8 mouse cellular contexts compared by ENCODE assay signal in the genomic region with DNA sequence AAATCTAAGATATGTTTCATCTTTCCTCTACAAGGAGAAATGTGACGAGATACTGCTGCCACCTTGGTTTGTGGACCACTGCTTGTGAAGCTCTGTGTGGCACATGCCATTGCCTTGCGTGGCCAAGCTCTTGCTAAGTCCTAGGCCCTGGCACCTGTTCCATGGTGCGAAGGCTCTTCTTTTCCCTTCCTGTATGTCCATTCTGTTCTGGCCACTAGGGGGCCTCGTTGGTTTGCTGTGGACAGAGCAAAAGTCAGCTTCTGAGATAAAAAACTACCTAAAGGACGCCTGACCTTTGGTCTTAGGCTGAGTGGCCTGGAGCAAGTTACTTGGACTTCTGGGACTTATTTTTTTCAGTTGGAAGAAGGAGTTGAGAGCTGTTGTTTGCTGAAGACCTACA. TPM values are rescaled to one million over a fixed set of nuclear protein-coding genes. Genes with fewer than 3 reads are reported as not detected.
DNase-seq lines count a peak whose midpoint lies in the region; ATAC-seq and TF ChIP-seq lines count a peak whose summit lies in the region.

No protein-coding gene starts in this region.

- H3K4me2 ChIP-seq in hindbrain, embryonic 13.5 days = no peak overlapping the region

- no peaks in the 10 kb centered on the region for H3K36me3 ChIP-seq in hindbrain, embryonic 10.5 days
- H3K36me3 ChIP-seq in hindbrain, embryonic 13.5 days = no peaks in the 10 kb centered on the region

- no peaks in the 10 kb centered on the region for H3K27me3 ChIP-seq in hindbrain, embryonic 10.5 days (ENCODE audit: insufficient read depth, poor library complexity, severe bottlenecking)
- H3K27me3 ChIP-seq in hindbrain, embryonic 13.5 days = no peaks in the 10 kb centered on the region

- H3K27ac ChIP-seq in hindbrain, embryonic 10.5 days = no peak overlapping the region
- no peak overlapping the region for H3K27ac ChIP-seq in hindbrain, embryonic 13.5 days
- H3K27ac ChIP-seq in olfactory bulb, adult 2 months (ENCODE audit: insufficient read depth, low read depth, low read length) = no peak overlapping the region

- H3K4me1 ChIP-seq in hindbrain, embryonic 10.5 days (replicated peaks) = no peaks in the 10 kb centered on the region
- H3K4me1 ChIP-seq in hindbrain, embryonic 13.5 days (replicated peaks) = no peaks in the 10 kb centered on the region
- no peaks in the 10 kb centered on the region for H3K4me1 ChIP-seq in olfactory bulb, adult 2 months (ENCODE audit: control insufficient read depth, insufficient read depth, low read length)

- H3K9me3 ChIP-seq in hindbrain, embryonic 10.5 days = no peaks in the 10 kb centered on the region
- H3K9me3 ChIP-seq in hindbrain, embryonic 13.5 days = no peaks in the 10 kb centered on the region

- H3K9ac ChIP-seq in hindbrain, embryonic 13.5 days = no peak overlapping the region

- peak; percentile 77 for DNase-seq in hindbrain, embryonic 10.5 days (ENCODE audit: low spot score)
- DNase-seq in c-Kit-positive CD71-positive TER-119-negative erythroid progenitor cells, embryonic 14.5 days (ENCODE audit: low read depth) = peak; percentile 20
- peak; percentile 40 to 91 for DNase-seq in frontal cortex, adult 2 months (ENCODE audit: extremely low spot score in 1 of 2, low spot score in 1 of 2)
- peak; percentile 59 for DNase-seq in kidney, adult 9 months
- peak; percentile 86 for DNase-seq in left cerebral cortex, postnatal 4 days
- peak; percentile 19 for DNase-seq in urinary bladder, postnatal 10 days (ENCODE audit: low spot score)

- TF ChIP-seq CTCF in olfactory bulb, adult 2 months (IDR thresholded peaks at IDR 0.05; ENCODE audit: insufficient read depth, low read depth, low read length) = peak; percentile 24; the same call in 1 of the 2 replicates

- intact Hi-C loops in left cerebral cortex, postnatal 4 days (cut with DNase I) = no loop called here

- no peak for ATAC-seq in hindbrain, embryonic 13.5 days (ENCODE audit: low FRiP score)

- no peak for TF ChIP-seq POLR2A in olfactory bulb, adult 2 months (IDR thresholded peaks at IDR 0.05; ENCODE audit: insufficient read depth, low read depth, low read length)

- H3K4me3 ChIP-seq in hindbrain, embryonic 10.5 days = no peak overlapping the region
- H3K4me3 ChIP-seq in hindbrain, embryonic 13.5 days = no peak overlapping the region
- H3K4me3 ChIP-seq in olfactory bulb, adult 2 months (ENCODE audit: insufficient read depth, low read depth, low read length) = no peak overlapping the region

- 33% methylated on average over 5 of the region's 5 CpGs for WGBS in hindbrain, embryonic 10.5 days
- 36% methylated on average over 5 of the region's 5 CpGs for WGBS in hindbrain, embryonic 13.5 days
- WGBS in olfactory bulb, adult 2 months = 46% methylated on average over 5 of the region's 5 CpGs

RNA-seq across cellular contexts. Expression of gene Neurod6, which starts 36.1 kb away (rescaled TPM):
- polyA plus RNA-seq in hindbrain, embryonic 10.5 days (2016; fragmentation: Nextera tagmentation; extraction: Ambion mirVana) = 0.07 TPM in 1 of 2 replicates, not detected in the other
- polyA plus RNA-seq in hindbrain, embryonic 13.5 days (2015; fragmentation: Nextera tagmentation; extraction: Ambion mirVana) = 62.6 and 80.1 TPM in 2 replicates
- 39.3 and 42.3 TPM in 2 replicates for polyA plus RNA-seq in frontal cortex, adult 2 months (2012; rRNA removed)
- 100 to 1,000 TPM; 226 to 249 TPM for total RNA-seq in left cerebral cortex, postnatal 4 days (2021)
- not detected in 2 replicates for polyA plus RNA-seq in olfactory bulb, adult 2 months (2012; ENCODE audit: insufficient read depth, insufficient read length, low replicate concordance, missing spikeins)

Comparison
In these comparisons a context has a peak if more than half of its experiments do, and no peak if none do; other contexts are left out.
1. RNA of gene Neurod6, which starts 36.1 kb away (polyA plus RNA-seq): 62.6 to 80.1 TPM in hindbrain, embryonic 13.5 days and 39.3 to 42.3 TPM in frontal cortex, adult 2 months; 0.07 TPM in hindbrain, embryonic 10.5 days and not detected in olfactory bulb, adult 2 months; every median in the first group is over 10 times any median in the second.
2. DNase-seq: peak in every context shown above with its lines; median percentile 86 in left cerebral cortex, postnatal 4 days; 77 in hindbrain, embryonic 10.5 days; 66 in frontal cortex, adult 2 months; 59 in kidney, adult 9 months; 20 in c-Kit-positive CD71-positive TER-119-negative erythroid progenitor cells, embryonic 14.5 days; 19 in urinary bladder, postnatal 10 days.